Mouse (Mus musculus) testis, adult 2 months (tissue): ENCODE measurements around the gene Csmd2.

Experiments used
- CTCF ChIP-seq: fragments of 200-500 bp; IDR thresholded peaks from 2 replicates; pipeline ENCODE4 v1.5.1; 2012; ENCODE audit warnings: low read depth, mild to moderate bottlenecking, inconsistent platforms, low read length, moderate library complexity; ENCODE audit not compliant: control insufficient read depth, insufficient read depth, insufficient replicate concordance
- POLR2A ChIP-seq: fragments of 200-500 bp; IDR thresholded peaks from 2 replicates; pipeline ENCODE4 v1.6.1; 2012; ENCODE audit warnings: low read depth, mild to moderate bottlenecking, inconsistent platforms, low read length, moderate library complexity; ENCODE audit not compliant: control insufficient read depth

GRCm38 (mm10) chr4:128241854-128242356, 254.2 kb downstream of the Csmd2 start:
- no peak for TF ChIP-seq CTCF
- no peak for TF ChIP-seq POLR2A
